Mouse (Mus musculus) brain, adult 2 months (tissue): Measurements from ENCODE around the gene Gbgt1.
"Not testable (repeated sequence)": the region's sequence is repeated elsewhere in the genome, so short reads cannot be mapped to it uniquely, and the experiment has no call there.

Experiments used
- DNase-seq: peaks from one replicate; pipeline ENCODE4 v3.0.0; 2011; ENCODE audit warnings: low read depth, low spot score

The Gbgt1 gene

GRCm38 (mm10) chr2:28498431-28498830 lies 1.7 kb downstream of the Gbgt1 start:
- no peak for DNase-seq

DNA sequence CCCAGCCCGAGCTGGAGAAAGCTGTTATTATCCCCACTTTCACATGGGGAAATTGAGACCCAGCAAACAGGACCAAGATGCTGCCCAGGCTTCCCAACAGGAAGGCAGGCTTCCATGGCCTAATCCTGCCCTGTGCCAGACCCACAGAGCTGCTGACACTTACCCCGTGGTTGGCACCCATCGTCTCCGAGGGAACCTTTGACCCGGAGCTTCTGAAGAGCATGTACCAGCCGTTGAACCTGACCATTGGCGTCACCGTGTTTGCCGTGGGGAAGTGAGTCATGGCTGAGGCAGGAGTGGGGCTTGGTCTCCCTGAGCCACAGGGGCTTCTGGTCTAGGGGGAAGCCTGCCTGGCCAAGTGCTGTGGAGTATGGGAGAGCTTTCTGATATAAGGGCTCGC lies 6.3 kb downstream of the Gbgt1 start:
- no peak for DNase-seq

DNA sequence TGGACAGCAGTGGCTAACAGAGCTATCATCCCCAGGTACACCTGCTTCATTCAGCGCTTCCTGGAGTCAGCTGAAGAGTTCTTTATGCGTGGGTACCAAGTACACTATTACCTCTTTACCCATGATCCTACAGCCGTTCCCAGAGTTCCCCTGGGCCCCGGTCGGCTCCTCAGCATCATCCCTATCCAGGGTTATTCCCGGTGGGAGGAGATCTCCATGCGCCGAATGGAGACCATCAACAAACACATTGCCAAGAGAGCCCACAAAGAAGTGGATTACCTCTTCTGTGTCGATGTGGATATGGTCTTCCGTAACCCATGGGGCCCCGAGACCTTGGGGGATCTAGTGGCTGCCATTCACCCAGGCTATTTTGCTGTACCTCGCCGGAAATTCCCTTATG lies 8.0 kb downstream of the Gbgt1 start:
- DNase-seq, result no peak

- DNase-seq, result no peak
Measured at GRCm38 (mm10) chr2:28505795-28506194, 9.1 kb downstream of the Gbgt1 start, which contains the start of gene Gm10134. TSS of gene Gm10134 (plus strand) at chr2:28506095.

- DNase-seq, result no peak
Measured at GRCm38 (mm10) chr2:28506291-28506690, 9.6 kb downstream of the Gbgt1 start.

DNA sequence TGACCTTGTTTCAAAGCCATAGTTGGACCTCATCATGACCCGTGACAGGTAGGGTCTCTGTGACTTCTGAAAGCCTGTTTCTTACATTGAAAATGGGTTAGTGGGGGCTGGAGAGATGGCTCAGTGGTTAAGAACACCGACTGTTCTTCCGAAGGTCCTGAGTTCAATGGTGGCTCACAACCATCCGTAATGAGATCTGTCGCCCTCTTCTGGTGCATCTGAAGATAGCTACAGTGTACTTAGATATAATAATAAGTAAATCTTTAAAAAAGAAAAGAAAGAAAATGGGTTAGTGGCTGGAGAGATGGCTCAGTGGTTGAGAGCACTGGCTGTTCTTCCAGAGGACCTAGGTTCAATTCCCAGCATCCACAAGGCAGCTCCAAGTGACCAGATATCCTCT lies 14.9 kb downstream of the Gbgt1 start:
- DNase-seq, result not testable (repeated sequence)

DNA sequence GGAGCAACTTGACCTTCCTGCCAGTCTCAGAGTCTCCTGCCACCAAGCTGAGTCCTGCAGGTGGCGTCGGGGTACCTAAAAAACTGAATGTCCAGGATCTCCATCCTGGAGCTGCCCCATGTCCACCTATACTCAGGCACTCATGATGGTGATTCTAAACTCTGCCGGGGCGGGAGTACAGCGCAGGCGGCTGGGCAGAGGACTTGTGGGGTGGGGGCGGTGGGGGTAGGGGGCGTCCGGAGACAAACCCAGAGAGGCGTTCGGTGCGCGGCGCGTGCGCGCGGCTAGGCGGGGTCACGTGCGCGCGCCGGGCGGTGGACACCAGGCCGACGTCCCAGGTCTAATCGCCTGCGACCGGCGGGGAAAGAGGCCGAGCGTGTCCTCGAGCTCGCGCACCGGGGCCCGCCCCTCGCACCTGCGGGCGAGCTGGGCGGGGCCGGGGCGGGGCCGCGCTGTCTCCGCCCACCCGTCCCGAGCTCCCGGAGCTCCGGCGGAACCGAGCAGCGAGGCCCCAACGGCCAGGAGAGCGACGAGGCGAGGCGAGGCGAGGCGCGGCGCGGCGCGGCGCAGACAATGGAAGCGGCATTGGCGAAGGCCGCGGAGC lies 16.2 kb downstream of the Gbgt1 start, which contains the start of gene Ralgds:
TSS of gene Ralgds (plus strand) at position 328 of the 604 bp plus-strand sequence.
- DNase-seq, result peak; percentile 83

GRCm38 (mm10) chr2:28513431-28514370 lies 17.0 kb downstream of the Gbgt1 start:
- DNase-seq, result no peak

DNA sequence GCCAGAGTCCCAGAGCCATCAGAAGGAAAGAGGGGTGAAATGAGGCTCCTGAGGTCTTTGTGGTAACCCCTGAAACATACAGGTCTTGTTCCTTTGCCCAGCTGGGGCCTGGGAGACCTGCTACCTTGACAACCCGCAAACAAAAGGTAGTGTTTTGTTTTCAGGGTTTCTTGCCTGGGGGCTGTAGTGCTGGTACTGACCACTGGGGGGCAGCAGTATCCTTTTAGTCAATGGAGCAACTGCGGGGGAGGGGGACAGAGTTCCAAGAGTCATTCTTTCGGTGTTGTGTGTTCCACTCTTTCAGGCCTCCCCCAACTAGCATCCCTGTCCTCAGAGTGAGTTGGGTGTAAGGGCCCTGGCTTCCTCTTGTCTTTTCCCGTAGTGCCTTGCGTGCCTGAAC lies 17.8 kb downstream of the Gbgt1 start:
- DNase-seq, result peak; percentile 91

DNA sequence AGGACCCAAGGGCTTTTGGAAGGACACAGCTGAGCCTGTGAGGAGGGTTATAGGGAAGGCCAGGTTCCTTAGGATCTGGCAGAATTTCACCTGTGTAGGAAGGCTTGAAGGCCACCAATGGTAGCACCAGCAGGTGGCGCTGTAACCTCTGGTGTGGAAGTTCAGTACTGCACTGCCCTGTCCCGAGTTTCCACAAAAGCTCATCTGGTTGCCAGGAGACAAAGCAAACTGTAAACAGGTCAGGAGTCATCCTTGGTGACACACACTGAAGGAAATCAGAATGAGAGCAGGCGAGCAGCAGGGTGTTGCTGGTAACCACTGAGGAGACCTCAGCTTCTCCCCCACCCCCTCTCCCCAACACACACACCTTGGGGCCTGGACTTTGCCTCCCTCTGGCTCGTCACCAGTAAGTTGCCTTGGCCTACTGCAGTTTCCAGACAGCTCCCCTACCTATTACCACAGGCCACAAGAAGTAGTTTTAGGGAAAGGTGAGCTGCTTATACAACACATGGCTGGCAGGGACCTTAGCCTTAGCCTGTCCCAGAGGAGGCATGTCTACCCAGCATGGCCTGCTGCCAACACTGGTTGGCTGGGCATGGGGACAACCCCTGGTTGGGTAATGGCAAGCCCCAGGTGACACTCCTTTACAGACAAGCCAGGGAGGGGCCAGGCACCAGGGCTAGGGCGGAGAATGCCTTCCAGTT lies 20.7 kb downstream of the Gbgt1 start:
- DNase-seq, result peak; percentile 93

- DNase-seq, result peak; percentile 90
Measured at GRCm38 (mm10) chr2:28518231-28518630, 21.5 kb downstream of the Gbgt1 start.

GRCm38 (mm10) chr2:28520581-28520980 lies 23.9 kb downstream of the Gbgt1 start:
- DNase-seq, result peak; percentile 80

GRCm38 (mm10) chr2:28521571-28522151 lies 25.0 kb downstream of the Gbgt1 start:
- DNase-seq, result peak; percentile 95

GRCm38 (mm10) chr2:28522166-28522565 lies 25.5 kb downstream of the Gbgt1 start:
- DNase-seq, result no peak

DNA sequence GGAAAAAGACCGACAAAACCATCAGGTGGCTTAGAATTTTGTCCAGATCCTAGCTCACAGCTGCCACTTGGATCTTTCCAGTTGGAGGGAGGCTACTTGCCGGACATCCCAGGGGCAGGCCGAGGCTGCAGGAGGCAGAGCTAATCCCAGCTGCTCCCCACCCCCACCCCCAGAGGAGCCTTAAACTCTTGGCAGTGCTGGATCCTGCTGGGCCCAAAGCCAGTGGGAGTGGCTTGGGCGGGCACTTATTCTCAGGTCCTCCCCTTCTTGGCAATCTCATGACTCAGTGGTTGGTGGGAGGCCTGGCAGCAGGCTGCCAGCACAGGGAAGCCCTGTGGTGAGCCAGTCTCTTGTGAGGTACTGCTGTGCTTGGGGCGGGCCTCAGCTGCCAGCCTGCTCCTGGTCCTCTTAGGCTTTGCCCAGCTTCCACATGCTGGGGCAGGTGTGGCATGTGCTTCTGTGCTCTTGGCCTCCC lies 27.0 kb downstream of the Gbgt1 start:
- DNase-seq, result peak; percentile 97

DNA sequence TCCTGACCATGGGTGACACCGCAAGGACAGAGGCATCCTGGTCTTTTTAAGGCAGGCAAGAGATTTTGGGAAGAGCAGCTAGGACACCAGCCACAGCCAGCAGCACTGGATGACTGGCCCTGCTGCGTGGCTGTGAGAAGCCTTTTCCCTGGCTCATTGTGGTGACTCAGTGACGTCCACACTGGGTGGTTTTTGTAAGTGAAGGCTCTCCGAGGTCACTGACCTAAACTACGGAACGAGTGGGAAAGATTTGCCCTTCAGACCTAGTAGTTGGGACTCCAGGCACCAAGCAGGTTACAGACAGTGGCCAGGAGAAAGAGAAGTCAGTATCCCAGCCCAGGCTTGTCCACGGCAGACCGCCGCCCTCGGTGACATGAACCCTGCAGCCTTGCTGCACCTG lies 27.7 kb downstream of the Gbgt1 start:
- no peak for DNase-seq

- peak; percentile 94 for DNase-seq
Measured at GRCm38 (mm10) chr2:28525219-28525942, 28.7 kb downstream of the Gbgt1 start.

GRCm38 (mm10) chr2:28525943-28526876 lies 29.5 kb downstream of the Gbgt1 start:
- DNase-seq, result peak; percentile 75

DNA sequence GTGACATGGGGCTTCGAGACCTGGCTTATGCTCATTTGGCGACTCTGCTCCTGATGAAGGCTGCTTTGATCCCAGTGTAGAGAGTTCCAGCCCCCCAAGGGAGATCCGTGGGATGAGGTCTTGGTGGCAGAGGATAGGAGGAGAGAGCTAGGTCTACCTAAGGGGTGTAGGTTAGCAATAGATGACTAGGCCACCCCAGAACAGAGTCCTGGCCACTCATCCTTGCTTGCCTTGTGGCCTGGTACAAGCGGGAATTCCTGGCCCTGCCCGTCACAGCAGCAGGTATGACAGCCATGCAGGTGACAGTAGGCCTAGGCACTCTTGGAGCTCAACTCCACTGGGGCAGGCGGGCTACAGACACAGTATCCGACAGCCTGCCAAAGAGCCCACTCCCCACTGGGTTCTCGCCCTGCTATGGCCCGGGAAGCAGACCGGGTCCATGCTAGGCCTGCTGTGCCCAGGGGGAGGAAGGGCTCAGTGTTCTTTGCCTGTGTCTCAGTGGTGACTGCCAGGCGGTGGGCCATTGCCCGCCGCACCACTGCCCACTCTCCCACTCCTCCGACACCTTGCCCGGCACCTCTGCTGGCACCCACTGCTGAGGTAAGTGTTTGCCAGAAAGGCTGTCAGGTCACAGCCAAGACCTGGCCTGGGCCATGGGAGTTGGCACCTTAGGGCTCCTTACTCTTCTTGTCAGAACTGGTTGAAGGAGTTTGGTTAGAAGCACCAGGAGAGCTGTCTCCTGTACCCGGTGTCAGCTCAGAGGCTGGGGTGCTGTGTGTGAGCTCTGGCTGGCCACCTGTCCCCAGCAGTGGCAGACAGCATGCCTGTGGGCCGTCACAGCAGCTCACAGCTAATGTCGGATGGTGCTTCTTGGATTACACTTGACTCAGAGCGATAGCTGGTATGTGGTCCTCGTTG lies 31.0 kb downstream of the Gbgt1 start:
- DNase-seq, result peak; percentile 11
